Mouse (Mus musculus) ES-Bruce4 (cell line): ENCODE data around the gene Lrrc25. TPM values are rescaled to one million over a fixed set of nuclear protein-coding genes. Genes with fewer than 3 reads are reported as not detected.

Experiments used
- H3K27ac ChIP-seq: 2 replicates; pipeline ENCODE4 v1.5.1; 2012; ENCODE audit warnings: low read length, inconsistent platforms; ENCODE audit not compliant: insufficient read depth
- H3K27me3 ChIP-seq: 2 replicates; pipeline ENCODE4 v1.6.1; 2012; ENCODE audit warnings: mild to moderate bottlenecking, low read length, inconsistent platforms; ENCODE audit not compliant: control insufficient read depth, poor library complexity, insufficient read depth, severe bottlenecking
- H3K36me3 ChIP-seq: 2 replicates; pipeline ENCODE4 v1.6.1; 2012; ENCODE audit warnings: inconsistent platforms, mild to moderate bottlenecking, low read length, moderate library complexity; ENCODE audit not compliant: control insufficient read depth, poor library complexity, insufficient read depth, severe bottlenecking
- H3K4me1 ChIP-seq: one replicate; pipeline ENCODE4 v1.8.1; 2011; ENCODE audit warnings: low read length; ENCODE audit not compliant: control insufficient read depth, insufficient read depth
- H3K4me3 ChIP-seq: 2 replicates; pipeline ENCODE4 v1.5.1; 2011; ENCODE audit warnings: low read depth, mild to moderate bottlenecking, low read length
- H3K9ac ChIP-seq: 2 replicates; pipeline ENCODE4 v1.6.1; 2012; ENCODE audit warnings: low read depth, mild to moderate bottlenecking, inconsistent platforms; ENCODE audit not compliant: poor library complexity, severe bottlenecking
- H3K9me3 ChIP-seq: replicated peaks from 2 replicates; pipeline ENCODE4 v1.6.1; 2012; ENCODE audit warnings: mild to moderate bottlenecking, low read length, inconsistent platforms; ENCODE audit not compliant: control insufficient read depth, poor library complexity, insufficient read depth, severe bottlenecking
- CTCF ChIP-seq: IDR thresholded peaks from one replicate; pipeline ENCODE4 v1.8.1; 2011; ENCODE audit warnings: low read depth, low read length
- EP300 ChIP-seq: IDR thresholded peaks from 2 replicates; pipeline ENCODE4 v1.6.1; 2011; ENCODE audit warnings: low read depth, low read length; ENCODE audit not compliant: insufficient read depth
- POLR2A ChIP-seq: IDR thresholded peaks from one replicate; pipeline ENCODE4 v1.8.1; 2011; ENCODE audit warnings: low read length; ENCODE audit not compliant: insufficient read depth
- polyA plus RNA-seq: library from polyadenylated mRNA; stranded (reverse); fragments of >200 nt; gene quantifications from 2 replicates; pipeline ENCODE4 v1.2.4, GENCODE M21; 2011; ENCODE audit warnings: low read depth; ENCODE audit not compliant: missing spikeins, insufficient read depth, insufficient read length

The Lrrc25 gene
- polyA plus RNA-seq, 1 experiment: not detected

GRCm38 (mm10) chr8:70597417-70598272 lies 18.3 kb upstream of the Lrrc25 start:
- H3K4me3 ChIP-seq: peak overlapping the region; percentile 48
- H3K36me3 ChIP-seq: peaks cover 5% of the 10 kb centered on the region; the same call in 1 of the 2 replicates
- TF ChIP-seq POLR2A (no peak), EP300 (no peak), CTCF (no peak)
- H3K27me3 ChIP-seq: no peaks in the 10 kb centered on the region
- no peak overlapping the region for H3K27ac ChIP-seq
- no peaks in the 10 kb centered on the region for H3K9me3 ChIP-seq
- peak overlapping the region; percentile 78 for H3K9ac ChIP-seq
- H3K4me1 ChIP-seq: peaks cover 9% of the 10 kb centered on the region

GRCm38 (mm10) chr8:70598283-70598682 lies 17.7 kb upstream of the Lrrc25 start:
- Histone ChIP-seq H3K36me3 (peaks cover 5% of the 10 kb centered on the region; the same call in 1 of the 2 replicates), H3K27ac (no peak overlapping the region), H3K4me1 (peaks cover 7% of the 10 kb centered on the region), H3K9me3 (no peaks in the 10 kb centered on the region), H3K27me3 (no peaks in the 10 kb centered on the region), H3K9ac (peak overlapping the region; percentile 78), H3K4me3 (peak overlapping the region; percentile 48)
- 0 out of 2 replicates have a peak, but pooled peaks have one; percentile 37 for TF ChIP-seq EP300
- peak; percentile 63 for TF ChIP-seq CTCF
- TF ChIP-seq POLR2A: no peak

DNA sequence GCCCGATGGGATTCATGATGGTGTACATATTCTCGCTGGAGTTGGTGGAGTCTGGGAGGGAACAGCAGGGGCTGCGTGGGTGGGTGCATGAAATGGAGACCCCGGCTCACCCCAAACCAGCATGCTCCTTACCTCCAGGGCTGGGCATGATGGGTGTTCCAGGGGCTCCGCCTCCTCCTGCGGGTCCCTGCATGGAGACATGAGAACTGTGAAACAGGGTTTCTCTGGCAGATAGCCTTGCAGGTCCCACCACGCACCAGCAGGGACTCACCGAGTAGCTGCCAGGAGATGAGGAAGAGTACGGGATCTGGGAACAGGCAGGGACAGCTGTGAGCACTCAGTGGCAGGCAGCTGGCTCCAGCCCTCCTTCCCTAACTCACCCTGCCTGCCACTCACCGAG lies 17.2 kb upstream of the Lrrc25 start:
- H3K36me3 ChIP-seq: peaks cover 5% of the 10 kb centered on the region; the same call in 1 of the 2 replicates
- H3K9me3 ChIP-seq: no peaks in the 10 kb centered on the region
- TF ChIP-seq EP300 (no peak), POLR2A (no peak), CTCF (no peak)
- H3K27ac ChIP-seq: no peak overlapping the region
- H3K9ac ChIP-seq: peak overlapping the region; percentile 78
- peaks cover 7% of the 10 kb centered on the region for H3K4me1 ChIP-seq
- no peaks in the 10 kb centered on the region for H3K27me3 ChIP-seq
- peak overlapping the region; percentile 14 for H3K4me3 ChIP-seq

DNA sequence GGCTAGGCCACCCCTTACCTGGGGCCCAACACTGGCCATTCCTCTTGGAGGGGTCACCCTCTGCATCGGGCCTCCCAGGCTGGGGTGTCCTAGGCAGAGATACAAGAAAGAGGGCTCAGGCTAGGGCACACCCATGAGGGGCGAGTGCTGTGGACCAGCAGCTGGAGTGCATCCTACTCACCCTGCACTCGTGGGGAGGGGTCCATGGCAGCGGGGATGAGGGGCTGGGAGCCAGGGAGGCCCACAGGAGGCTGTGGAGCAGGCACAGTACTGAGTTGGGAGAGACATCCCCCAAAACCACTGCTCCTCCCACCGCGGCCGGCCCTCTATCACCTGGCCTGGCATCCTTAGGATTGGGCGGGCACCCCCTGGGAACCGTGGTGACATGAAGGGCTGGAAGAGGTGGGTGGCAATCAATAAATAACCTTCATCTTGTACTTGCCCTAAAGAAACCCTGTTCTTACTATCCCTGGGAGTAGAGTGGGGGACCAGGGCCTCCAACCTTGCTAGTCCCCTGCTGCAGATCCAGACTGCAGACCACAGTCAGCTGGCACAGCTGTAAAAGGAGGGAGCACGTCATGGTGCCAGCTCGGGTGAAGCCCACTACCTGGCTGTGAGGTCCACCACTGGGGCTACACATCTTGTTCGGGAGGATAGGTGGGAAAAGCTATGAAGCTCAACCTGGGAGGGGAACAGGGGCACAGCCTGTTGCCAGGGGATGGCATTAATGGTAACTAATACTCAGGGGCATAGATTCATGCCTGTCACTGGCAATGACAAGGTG lies 16.3 kb upstream of the Lrrc25 start:
- Histone ChIP-seq H3K9ac (no peak overlapping the region), H3K36me3 (peaks cover 5% of the 10 kb centered on the region; the same call in 1 of the 2 replicates), H3K27ac (no peak overlapping the region), H3K4me3 (no peak overlapping the region), H3K9me3 (no peaks in the 10 kb centered on the region), H3K4me1 (peaks cover 12% of the 10 kb centered on the region), H3K27me3 (no peaks in the 10 kb centered on the region)
- TF ChIP-seq EP300: no peak
- TF ChIP-seq CTCF: no peak
- no peak for TF ChIP-seq POLR2A

DNA sequence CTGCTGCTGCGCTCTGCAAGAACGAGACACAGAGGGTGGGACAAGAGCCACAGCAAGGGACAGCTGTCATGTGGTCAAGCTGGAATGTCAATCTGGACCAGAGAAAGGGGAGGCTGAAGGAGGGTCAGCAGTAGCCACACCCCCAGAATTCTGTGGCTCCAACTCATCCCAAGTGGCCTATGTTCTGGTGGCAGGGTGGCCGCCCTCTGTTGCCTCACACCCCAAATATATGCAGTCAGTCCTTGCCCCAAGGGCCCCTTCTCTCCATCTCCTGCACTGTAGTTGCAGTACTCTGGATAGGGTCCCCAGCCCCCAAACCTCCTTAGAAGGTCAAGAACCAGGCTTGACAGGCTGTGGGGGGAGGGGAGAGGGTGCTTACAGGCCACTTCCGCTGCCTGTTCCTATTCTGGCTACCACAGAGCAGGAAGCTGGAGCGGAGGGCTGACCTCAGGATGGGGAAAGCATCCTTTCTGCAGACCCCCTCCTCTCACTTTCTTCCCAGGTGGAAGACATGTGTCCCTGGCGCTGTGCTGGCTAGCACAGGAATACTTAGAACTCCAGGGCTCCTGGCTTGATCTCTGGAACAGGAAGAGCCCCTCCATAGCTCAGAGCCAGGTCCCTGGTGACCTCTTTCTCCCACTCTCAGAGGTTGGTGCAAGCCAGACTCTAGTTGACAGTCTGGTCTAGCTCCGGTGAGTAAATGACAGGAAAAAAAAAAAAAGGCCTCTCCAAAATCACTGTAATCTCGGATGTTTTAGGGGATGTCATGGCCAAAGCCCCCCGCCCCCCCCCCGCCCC lies 15.3 kb upstream of the Lrrc25 start:
- H3K27ac ChIP-seq: no peak overlapping the region
- no peaks in the 10 kb centered on the region for H3K27me3 ChIP-seq
- no peak overlapping the region for H3K9ac ChIP-seq
- peaks cover 5% of the 10 kb centered on the region; the same call in 1 of the 2 replicates for H3K36me3 ChIP-seq
- no peaks in the 10 kb centered on the region for H3K9me3 ChIP-seq
- TF ChIP-seq CTCF (no peak), POLR2A (no peak), EP300 (no peak)
- no peak overlapping the region for H3K4me3 ChIP-seq
- H3K4me1 ChIP-seq: peaks cover 12% of the 10 kb centered on the region
